Mouse (Mus musculus) embryonic facial prominence, embryonic 11.5 days (tissue): ENCODE measurements around the gene Wdr41. TPM values are rescaled to one million over a fixed set of nuclear protein-coding genes. Genes with fewer than 3 reads are reported as not detected.
A peak's percentile ranks its signal among the peaks of the same experiment; 100 is the strongest.

Experiments
- ATAC-seq: fragments of 200-750 bp; cut with Nextera tagmentation; replicated peaks from 2 replicates; pipeline ENCODE4 v1.8.0; 2017; ENCODE audit warnings: low read depth; ENCODE audit not compliant: insufficient number of reproducible peaks, low FRiP score, low TSS enrichment
- DNase-seq: peaks from one replicate; pipeline ENCODE4 v3.0.0-alpha.2; 2015; ENCODE audit warnings: low spot score
- H3K27ac ChIP-seq: fragments of 300-500 bp; sonication (generic); replicated peaks from 2 replicates; pipeline ENCODE4 v1.5.1; 2014; ENCODE audit warnings: mild to moderate bottlenecking, low read depth, low read length, control low read depth
- H3K27me3 ChIP-seq: fragments of 300-500 bp; sonication (generic); 2 replicates; pipeline ENCODE4 v1.6.1; 2014; ENCODE audit warnings: mild to moderate bottlenecking, low read length, moderate library complexity, mixed read lengths; ENCODE audit not compliant: control insufficient read depth, insufficient read depth
- H3K36me3 ChIP-seq: fragments of 300-500 bp; sonication (generic); replicated peaks from 2 replicates; pipeline ENCODE4 v1.6.1; 2014; ENCODE audit warnings: low read depth, mild to moderate bottlenecking, low read length, moderate library complexity, mixed read lengths; ENCODE audit not compliant: control insufficient read depth, insufficient read depth
- H3K4me1 ChIP-seq: fragments of 300-500 bp; sonication (generic); 2 replicates; pipeline ENCODE4 v1.6.1; 2014; ENCODE audit warnings: low read length, mixed read lengths; ENCODE audit not compliant: control insufficient read depth, insufficient read depth
- H3K4me2 ChIP-seq: fragments of 300-500 bp; sonication (generic); 2 replicates; pipeline ENCODE4 v1.6.1; 2014; ENCODE audit warnings: low read depth, mild to moderate bottlenecking, control low read depth, low read length, moderate library complexity
- H3K4me3 ChIP-seq: fragments of 300-500 bp; sonication (generic); 2 replicates; pipeline ENCODE4 v1.5.1; 2014; ENCODE audit warnings: low read depth, low read length, control low read depth
- H3K9ac ChIP-seq: fragments of 300-500 bp; sonication (generic); replicated peaks from 2 replicates; pipeline ENCODE4 v1.6.1; 2014; ENCODE audit warnings: mild to moderate bottlenecking, control low read depth, low read length
- H3K9me3 ChIP-seq: fragments of 300-500 bp; sonication (generic); replicated peaks from 2 replicates; pipeline ENCODE4 v1.6.1; 2016; ENCODE audit warnings: mild to moderate bottlenecking, low read length, inconsistent platforms, mixed read lengths; ENCODE audit not compliant: control insufficient read depth
- WGBS: fragments of 180-500 bp; shearing (Covaris S2); extraction: QIAGEN DNeasy Blood & Tissue Kit; methylation state at CpG from one replicate; pipeline ENCODE4 v1.1.7; 2014; 5-methylcytosine and 5-hydroxymethylcytosine counted together
- polyA plus RNA-seq: library from polyadenylated mRNA; unstranded; fragments of >200 nt; fragmentation: Nextera tagmentation; extraction: Ambion mirVana; gene quantifications from 2 replicates; pipeline ENCODE4 v1.2.1, GENCODE M21; 2014

The Wdr41 gene
- polyA plus RNA-seq: 21.1 and 23.4 TPM in 2 replicates

DNA sequence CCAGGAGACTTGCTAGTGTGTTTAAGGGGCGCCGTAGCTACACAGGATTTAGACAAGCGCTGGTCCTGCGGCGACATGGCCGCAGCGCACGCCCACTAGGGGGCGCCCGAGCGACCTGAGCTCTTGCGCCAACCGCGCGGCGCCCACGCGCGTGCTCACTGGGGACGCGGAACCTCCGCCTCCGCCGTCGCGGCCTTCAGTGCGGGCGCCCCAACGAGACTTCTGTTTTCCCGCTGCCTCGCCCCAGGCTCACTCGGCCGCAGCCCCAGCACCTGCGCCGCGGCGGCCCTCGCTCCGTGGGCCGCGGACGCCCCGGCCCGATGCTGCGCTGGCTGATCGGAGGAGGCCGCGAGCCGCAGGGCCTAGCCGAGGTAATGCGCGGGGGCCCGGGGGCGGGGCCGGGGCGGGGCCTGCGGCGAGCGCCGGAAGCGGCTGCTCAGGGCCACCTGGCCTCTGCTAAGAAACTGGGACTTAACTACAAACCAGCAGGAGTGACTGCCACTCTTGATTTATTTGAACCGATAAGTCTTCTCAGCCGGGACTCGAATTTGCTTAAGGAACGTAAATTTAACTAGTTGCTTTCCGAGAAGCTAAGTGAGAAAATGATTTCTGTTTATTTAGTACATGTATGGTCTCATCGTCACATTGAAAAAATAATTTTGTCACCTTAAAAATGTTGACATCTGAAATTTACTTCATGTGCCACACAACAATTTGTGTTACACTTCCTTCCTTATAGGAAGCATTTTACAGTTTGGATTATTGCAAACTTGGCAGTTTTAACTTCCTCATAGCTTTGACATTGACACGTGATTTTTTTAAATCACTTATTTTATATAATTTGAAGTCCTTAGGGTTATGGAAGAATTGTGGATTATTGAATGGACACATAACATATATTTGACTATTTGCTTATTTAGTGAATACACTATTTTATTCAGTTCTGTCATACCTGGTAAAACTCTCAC lies at the start of gene Wdr41:
Gene Wdr41 (plus strand): TSS at position 126 of the 968 bp plus-strand sequence.
- ATAC-seq (peak; percentile 95), DNase-seq (peak; percentile 95)
- Histone ChIP-seq H3K4me3 (peak within 1 kb of the TSS; percentile 81), H3K36me3 (no peaks in the 10 kb centered on the region), H3K9me3 (no peaks in the 10 kb centered on the region), H3K4me2 (peak within 1 kb of the TSS; percentile 42), H3K27ac (peak within 1 kb of the TSS; percentile 94), H3K27me3 (no peaks in the 10 kb centered on the region), H3K4me1 (no peaks in the 10 kb centered on the region), H3K9ac (peak within 1 kb of the TSS; percentile 97)
- 2% methylated on average over 62 of the region's 68 CpGs for WGBS

DNA sequence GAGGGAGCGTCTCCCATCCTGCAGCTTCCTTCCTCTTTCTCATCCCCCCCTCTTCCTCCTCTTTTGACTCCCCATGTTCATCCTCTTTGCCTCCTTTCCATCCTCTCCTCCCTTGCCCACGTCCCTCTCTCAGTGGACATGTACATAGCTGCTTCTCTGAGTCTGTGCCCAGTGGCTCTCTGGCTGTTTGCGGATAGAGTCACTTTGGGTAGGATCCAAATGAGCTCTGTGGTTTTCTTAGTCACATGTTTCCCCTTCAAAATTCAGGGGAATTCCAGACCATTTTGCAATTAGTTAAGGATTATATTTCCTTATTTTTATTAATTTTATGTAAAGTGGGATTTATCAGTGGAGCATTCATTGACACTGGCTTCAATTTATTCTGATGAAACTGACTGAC lies 48.1 kb upstream of the Wdr41 start:
- no peak for ATAC-seq
- Histone ChIP-seq H3K4me2 (no peak overlapping the region), H3K36me3 (no peaks in the 10 kb centered on the region), H3K4me3 (no peak overlapping the region), H3K9me3 (no peaks in the 10 kb centered on the region), H3K9ac (no peak overlapping the region), H3K27me3 (no peaks in the 10 kb centered on the region), H3K4me1 (no peaks in the 10 kb centered on the region), H3K27ac (no peak overlapping the region)
- WGBS: 88% methylated on average over 3 of the region's 3 CpGs
- DNase-seq: no peak

DNA sequence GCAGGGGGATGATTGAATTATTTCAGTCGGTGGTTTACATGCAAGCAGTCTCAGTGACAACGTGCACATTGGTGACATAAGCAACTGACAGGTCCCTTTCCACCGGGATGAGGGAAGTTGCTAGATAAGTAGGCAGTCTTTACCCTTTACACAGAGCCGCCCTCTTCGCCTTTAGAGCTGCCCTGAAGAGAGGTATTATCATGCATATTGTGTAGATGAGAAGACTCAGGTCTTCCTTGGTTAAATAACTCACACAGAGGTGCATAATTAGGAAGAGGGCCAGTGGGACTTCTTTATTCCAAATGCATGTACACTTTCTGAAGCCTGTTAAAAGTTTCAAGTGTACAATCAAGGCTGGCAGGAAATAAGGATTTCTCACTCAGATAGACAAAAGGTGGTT lies 37.7 kb upstream of the Wdr41 start:
- no peak for ATAC-seq
- H3K27ac ChIP-seq: no peak overlapping the region
- no peaks in the 10 kb centered on the region for H3K9me3 ChIP-seq
- no peak overlapping the region for H3K4me3 ChIP-seq
- no peaks in the 10 kb centered on the region for H3K27me3 ChIP-seq
- H3K4me2 ChIP-seq: no peak overlapping the region
- H3K9ac ChIP-seq: no peak overlapping the region
- WGBS: 64% methylated on average over 5 of the region's 5 CpGs
- H3K36me3 ChIP-seq: no peaks in the 10 kb centered on the region
- no peak for DNase-seq
- no peaks in the 10 kb centered on the region for H3K4me1 ChIP-seq

DNA sequence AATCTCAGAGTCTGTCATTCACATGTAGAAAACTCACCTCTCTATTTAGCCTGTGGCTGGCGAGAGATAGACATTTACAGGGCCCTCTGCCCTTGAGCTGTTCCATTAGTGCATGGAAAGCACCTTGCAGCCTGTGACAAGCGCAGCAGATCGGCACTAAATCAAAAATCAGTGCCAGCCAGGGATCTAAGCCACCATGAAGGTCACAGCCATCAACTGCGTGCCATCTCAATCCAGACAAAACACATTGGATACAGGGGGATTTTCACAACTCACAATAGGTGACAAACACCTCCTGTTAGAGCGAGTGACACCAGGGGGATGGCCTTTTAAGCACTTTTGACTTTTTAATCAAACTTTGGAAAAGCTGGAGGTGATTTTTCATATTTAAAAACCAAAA lies 36.0 kb upstream of the Wdr41 start:
- Histone ChIP-seq H3K36me3 (no peaks in the 10 kb centered on the region), H3K4me1 (no peaks in the 10 kb centered on the region), H3K9ac (no peak overlapping the region), H3K9me3 (no peaks in the 10 kb centered on the region), H3K4me2 (no peak overlapping the region), H3K27me3 (no peaks in the 10 kb centered on the region), H3K4me3 (no peak overlapping the region), H3K27ac (no peak overlapping the region)
- no peak for ATAC-seq
- DNase-seq: no peak
- 70% methylated on average over 5 of the region's 5 CpGs for WGBS

DNA sequence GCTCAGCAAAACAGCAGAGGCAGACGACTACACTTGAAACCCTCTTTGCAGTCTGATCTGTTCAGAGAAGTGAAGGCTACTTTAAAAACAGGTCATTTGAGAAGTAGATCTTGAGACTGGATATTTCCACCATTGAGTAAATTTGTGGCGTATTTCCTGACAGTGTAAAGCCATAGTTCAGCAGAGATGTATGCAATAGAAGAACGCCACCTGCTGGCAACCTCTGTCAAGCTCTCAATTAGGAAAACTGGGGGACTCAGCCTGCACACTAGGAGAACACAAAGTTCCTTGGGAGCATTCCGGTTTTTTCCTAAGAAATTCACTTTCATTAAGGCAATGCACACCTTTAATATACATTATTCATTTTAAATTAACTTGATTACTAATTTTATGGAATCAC lies 34.9 kb upstream of the Wdr41 start:
- no peaks in the 10 kb centered on the region for H3K9me3 ChIP-seq
- no peak overlapping the region for H3K27ac ChIP-seq
- WGBS: 14% methylated on average over 4 of the region's 4 CpGs
- no peak overlapping the region for H3K4me3 ChIP-seq
- no peak for ATAC-seq
- no peaks in the 10 kb centered on the region for H3K27me3 ChIP-seq
- no peak overlapping the region for H3K9ac ChIP-seq
- no peak overlapping the region for H3K4me2 ChIP-seq
- peak; percentile 89 for DNase-seq
- no peaks in the 10 kb centered on the region for H3K4me1 ChIP-seq
- no peaks in the 10 kb centered on the region for H3K36me3 ChIP-seq

DNA sequence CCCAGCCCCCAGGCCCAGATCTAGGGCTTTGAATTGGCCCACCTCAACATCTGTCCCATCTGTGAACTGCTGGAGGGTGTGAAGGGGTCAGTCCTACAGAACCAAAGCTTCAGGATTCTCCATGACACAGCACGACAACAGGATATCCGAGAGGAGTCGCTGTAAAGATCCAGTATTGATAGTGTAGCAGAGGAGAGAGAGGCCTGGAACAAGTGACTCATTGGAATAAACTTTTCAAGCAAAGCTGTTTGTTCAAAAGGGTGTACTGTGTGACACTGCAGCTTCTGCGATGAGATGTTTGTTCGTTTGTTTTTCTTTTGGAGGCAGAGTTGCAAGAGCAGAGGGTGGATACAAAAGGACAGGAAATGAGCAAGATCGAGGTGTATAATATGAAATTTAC lies 20.2 kb upstream of the Wdr41 start:
- no peak overlapping the region for H3K4me2 ChIP-seq
- H3K4me1 ChIP-seq: no peaks in the 10 kb centered on the region
- no peaks in the 10 kb centered on the region for H3K9me3 ChIP-seq
- WGBS: 74% methylated on average over 6 of the region's 6 CpGs
- no peak overlapping the region for H3K4me3 ChIP-seq
- H3K27ac ChIP-seq: no peak overlapping the region
- no peak overlapping the region for H3K9ac ChIP-seq
- no peak for DNase-seq
- ATAC-seq: no peak
- H3K36me3 ChIP-seq: no peaks in the 10 kb centered on the region
- no peaks in the 10 kb centered on the region for H3K27me3 ChIP-seq

DNA sequence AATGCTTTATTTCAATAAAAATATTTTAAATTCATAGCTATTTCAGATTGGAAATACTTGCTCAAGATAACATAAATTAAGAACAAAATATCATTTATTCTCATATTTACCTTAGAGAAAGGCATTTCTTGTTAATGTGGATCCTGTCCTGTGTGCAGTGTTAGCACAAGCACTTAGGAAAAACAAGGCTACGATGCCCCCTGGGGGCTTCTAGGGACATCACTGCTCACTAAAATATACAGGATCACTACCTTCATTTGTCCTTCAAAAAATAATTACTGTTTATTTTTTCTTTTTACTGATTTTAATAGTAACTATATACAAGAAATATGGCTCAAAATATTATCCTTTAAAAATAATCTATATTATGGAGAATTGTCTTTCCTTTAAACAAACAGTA lies 18.2 kb upstream of the Wdr41 start:
- no peaks in the 10 kb centered on the region for H3K4me1 ChIP-seq
- H3K9me3 ChIP-seq: no peaks in the 10 kb centered on the region
- no peak overlapping the region for H3K4me2 ChIP-seq
- DNase-seq (peak; percentile 63), ATAC-seq (no peak)
- no peak overlapping the region for H3K4me3 ChIP-seq
- 47% methylated on average over 1 of the region's 1 CpGs for WGBS
- H3K9ac ChIP-seq: no peak overlapping the region
- no peaks in the 10 kb centered on the region for H3K27me3 ChIP-seq
- no peak overlapping the region for H3K27ac ChIP-seq
- no peaks in the 10 kb centered on the region for H3K36me3 ChIP-seq

DNA sequence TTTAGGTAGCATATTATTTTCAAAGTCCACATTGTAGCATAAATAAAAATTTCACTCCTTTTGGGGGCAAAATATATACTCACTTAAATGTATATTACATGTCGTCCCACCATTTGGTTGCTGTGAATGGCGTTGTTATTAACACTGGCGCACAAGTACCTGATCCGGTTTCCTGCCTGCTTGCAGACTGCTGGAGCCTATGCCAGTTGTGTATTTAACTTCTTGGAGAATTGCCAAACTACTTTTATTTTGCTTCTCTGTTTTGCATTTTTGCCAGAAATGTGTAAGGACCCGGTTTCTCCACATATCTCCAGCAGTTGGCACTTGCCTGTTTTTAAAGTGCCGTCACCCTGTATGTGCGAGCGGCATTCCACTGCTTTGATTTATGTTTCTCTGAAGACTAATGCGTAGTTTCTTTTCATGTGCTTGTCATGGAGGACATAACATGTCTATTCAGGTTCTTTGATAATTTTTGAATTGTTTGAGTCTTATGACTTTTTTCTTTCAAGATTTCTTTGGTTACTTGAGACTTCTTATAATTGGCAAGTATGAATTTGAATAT lies 6.1 kb upstream of the Wdr41 start:
- H3K27ac ChIP-seq: no peak overlapping the region
- H3K9me3 ChIP-seq: no peaks in the 10 kb centered on the region
- DNase-seq: no peak
- WGBS: 84% methylated on average over 9 of the region's 9 CpGs
- H3K4me1 ChIP-seq: no peaks in the 10 kb centered on the region
- H3K4me2 ChIP-seq: no peak overlapping the region
- no peaks in the 10 kb centered on the region for H3K36me3 ChIP-seq
- no peak overlapping the region for H3K9ac ChIP-seq
- no peak overlapping the region for H3K4me3 ChIP-seq
- no peak for ATAC-seq
- no peaks in the 10 kb centered on the region for H3K27me3 ChIP-seq
